14 mouse cellular contexts compared by ENCODE assay signal in the genomic region with DNA sequence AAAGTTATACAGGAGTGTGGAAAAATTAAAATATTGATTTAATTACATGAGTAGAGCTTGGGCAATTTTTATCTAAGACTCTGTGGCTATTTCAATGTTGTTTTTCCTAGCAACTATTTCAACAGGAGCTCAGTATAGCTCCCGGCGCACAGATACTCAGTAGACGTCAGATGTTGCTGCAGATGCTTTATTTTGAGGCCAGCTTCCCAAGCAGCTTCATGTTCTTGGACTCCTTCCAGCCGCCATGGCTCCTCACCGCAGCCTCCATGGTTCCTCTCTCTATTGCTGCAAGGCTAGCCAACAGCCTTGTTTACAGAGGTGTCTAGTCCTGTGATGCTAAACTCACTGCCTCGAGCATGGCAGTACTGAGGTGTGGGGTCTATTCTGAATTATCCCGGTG.
"Had no signal": no experiment of that assay in that cellular context is flagged by ENCODE, and none has a peak within 500 bp of the region (broad histone marks: within the 10 kb centered on the region; RNA-seq: fewer than 3 reads in every experiment).

No protein-coding gene starts in this region.

- H3K27ac ChIP-seq: hindbrain, embryonic 15.5 days; limb, embryonic 15.5 days; liver, embryonic 12.5 days; midbrain, embryonic 10.5 days; neural tube, embryonic 12.5 days; stomach, embryonic 15.5 days had no signal

- H3K27me3 ChIP-seq: hindbrain, embryonic 15.5 days; limb, embryonic 15.5 days; neural tube, embryonic 12.5 days; stomach, embryonic 15.5 days had no signal

- H3K4me3 ChIP-seq: hindbrain, embryonic 15.5 days; limb, embryonic 15.5 days; liver, embryonic 12.5 days; midbrain, embryonic 10.5 days; myocyte; neural tube, embryonic 12.5 days; stomach, embryonic 15.5 days had no signal

- DNase-seq: kidney, adult 8-10 months; kidney, postnatal 25 days; midbrain, embryonic 14.5 days; thymus, adult 2 months; thymus, postnatal 25 days had no signal

- ATAC-seq: intestine, postnatal 0 days; liver, embryonic 12.5 days; lung, postnatal 0 days had no signal

- H3K4me1 ChIP-seq: limb, embryonic 15.5 days; liver, embryonic 12.5 days; stomach, embryonic 15.5 days had no signal

- H3K9ac ChIP-seq: hindbrain, embryonic 15.5 days; limb, embryonic 15.5 days; liver, embryonic 12.5 days; neural tube, embryonic 12.5 days; stomach, embryonic 15.5 days had no signal

- H3K36me3 ChIP-seq: hindbrain, embryonic 15.5 days; limb, embryonic 15.5 days; liver, embryonic 12.5 days; midbrain, embryonic 10.5 days; neural tube, embryonic 12.5 days; stomach, embryonic 15.5 days had no signal

- H3K4me2 ChIP-seq: hindbrain, embryonic 15.5 days; limb, embryonic 15.5 days; liver, embryonic 12.5 days; neural tube, embryonic 12.5 days; stomach, embryonic 15.5 days had no signal

- H3K9me3 ChIP-seq: hindbrain, embryonic 15.5 days; limb, embryonic 15.5 days; liver, embryonic 12.5 days; midbrain, embryonic 10.5 days; neural tube, embryonic 12.5 days; stomach, embryonic 15.5 days had no signal
